Mouse (Mus musculus) liver, adult 2 months (tissue): ENCODE measurements around the gene Arid3c. TPM values are rescaled to one million over a fixed set of nuclear protein-coding genes. Genes with fewer than 3 reads are reported as not detected.
"Not testable (repeated sequence)": the region's sequence is repeated elsewhere in the genome, so short reads cannot be mapped to it uniquely, and the experiment has no call there.

ENCODE experiments used
- DNase-seq: peaks from one replicate; pipeline ENCODE4 v3.0.0-alpha.2; 2011; ENCODE audit warnings: low read depth, low spot score; ENCODE audit errors: extremely low read depth
- H3K27ac ChIP-seq: fragments of 200-500 bp; replicated peaks from 2 replicates; pipeline ENCODE4 v1.5.1; 2012; ENCODE audit warnings: low read depth, mild to moderate bottlenecking, control low read depth, inconsistent platforms, low read length; ENCODE audit not compliant: insufficient read depth
- H3K27me3 ChIP-seq: fragments of 200-500 bp; 2 replicates; pipeline ENCODE4 v1.6.1; 2012; ENCODE audit warnings: mild to moderate bottlenecking, moderate library complexity, low read length, inconsistent platforms; ENCODE audit not compliant: control insufficient read depth, insufficient read depth
- H3K36me3 ChIP-seq: fragments of 200-500 bp; 2 replicates; pipeline ENCODE4 v1.6.1; 2012; ENCODE audit warnings: low read length, inconsistent platforms; ENCODE audit not compliant: control insufficient read depth, insufficient read depth
- H3K4me1 ChIP-seq: fragments of 200-500 bp; 2 replicates; pipeline ENCODE4 v1.6.1; 2011; ENCODE audit warnings: low read length; ENCODE audit not compliant: control insufficient read depth, insufficient read depth
- H3K4me3 ChIP-seq: fragments of 200-500 bp; 2 replicates; pipeline ENCODE4 v1.5.1; 2011; ENCODE audit warnings: low read depth, mild to moderate bottlenecking, control low read depth, low read length, moderate library complexity; ENCODE audit not compliant: insufficient read depth
- H3K79me2 ChIP-seq: fragments of 200-500 bp; 2 replicates; pipeline ENCODE4 v1.6.1; 2012; ENCODE audit warnings: inconsistent platforms, mild to moderate bottlenecking, low read length, moderate library complexity; ENCODE audit not compliant: control insufficient read depth, insufficient read depth
- H3K9ac ChIP-seq: fragments of 200-500 bp; 2 replicates; pipeline ENCODE4 v1.6.1; 2012; ENCODE audit warnings: low read depth, mild to moderate bottlenecking, control low read depth, inconsistent platforms, low read length
- CTCF ChIP-seq: fragments of 200-500 bp; IDR thresholded peaks from 2 replicates; pipeline ENCODE4 v1.5.1; 2011; ENCODE audit warnings: low read depth, low read length, control low read depth
- WGBS: fragments of 180-500 bp; shearing (Covaris S2); methylation state at CpG from one replicate; pipeline ENCODE4 v1.1.7; 2018; 5-methylcytosine and 5-hydroxymethylcytosine counted together
- polyA plus RNA-seq: library from polyadenylated mRNA; depleted of rRNA; stranded (reverse); fragments of >200 nt; gene quantifications from 2 replicates; pipeline ENCODE4 v1.2.3, GENCODE M21; 2012
- total RNA-seq: library from RNA; depleted of rRNA; stranded (reverse); fragments of >200 nt; gene quantifications from 2 replicates; pipeline ENCODE4 v1.2.3, GENCODE M21; 2014

The Arid3c gene
- total and polyA plus RNA-seq, 2 experiments, result not detected

- WGBS, result 13% methylated on average over 36 of the region's 40 CpGs
- TF ChIP-seq CTCF, result peak; percentile 81
- H3K27ac ChIP-seq, DNase-seq, H3K27me3 ChIP-seq, H3K36me3 ChIP-seq, H3K9ac ChIP-seq, H3K4me1 ChIP-seq, H3K79me2 ChIP-seq: not testable (repeated sequence)
- peak within 1 kb of the TSS; percentile 33; the same call in 1 of the 2 replicates for H3K4me3 ChIP-seq
Observed at GRCm38 (mm10) chr4:41696930-41697841, 33.8 kb downstream of the Arid3c start, which contains the start of gene Cntfr. Gene Cntfr, minus strand, starts transcription at chr4:41697089.

- H3K79me2 ChIP-seq, H3K4me3 ChIP-seq, H3K36me3 ChIP-seq, H3K4me1 ChIP-seq, H3K27ac ChIP-seq, DNase-seq, H3K27me3 ChIP-seq, H3K9ac ChIP-seq: not testable (repeated sequence)
- WGBS, result 6% methylated on average over 15 of the region's 15 CpGs
Observed at GRCm38 (mm10) chr4:41696452-41696851, 34.5 kb downstream of the Arid3c start.

GRCm38 (mm10) chr4:41695800-41696199 is 35.1 kb downstream of the Arid3c start:
- not testable (repeated sequence) for H3K4me3 ChIP-seq

GRCm38 (mm10) chr4:41693511-41693910 is 37.4 kb downstream of the Arid3c start:
- not testable (repeated sequence) for H3K9ac ChIP-seq, H3K4me1 ChIP-seq, H3K79me2 ChIP-seq, H3K36me3 ChIP-seq, H3K27me3 ChIP-seq, H3K27ac ChIP-seq, DNase-seq, H3K4me3 ChIP-seq
- WGBS, result 29% methylated on average over 4 of the region's 4 CpGs

More at GRCm38 (mm10) chr4:41695800-41696199, 35.1 kb downstream of the Arid3c start:
- WGBS, result 12% methylated on average over 21 of the region's 38 CpGs
- not testable (repeated sequence) for H3K27ac ChIP-seq, H3K9ac ChIP-seq, H3K4me1 ChIP-seq, DNase-seq, H3K27me3 ChIP-seq, H3K79me2 ChIP-seq, H3K36me3 ChIP-seq

GRCm38 (mm10) chr4:41690014-41690413 is 40.9 kb downstream of the Arid3c start:
- DNase-seq, H3K4me1 ChIP-seq, H3K27me3 ChIP-seq, H3K4me3 ChIP-seq, H3K9ac ChIP-seq, H3K79me2 ChIP-seq, H3K27ac ChIP-seq, H3K36me3 ChIP-seq: not testable (repeated sequence)
- WGBS, result no CpG with 5 or more reads among the region's 4 CpGs

GRCm38 (mm10) chr4:41688562-41688961 is 42.4 kb downstream of the Arid3c start:
- not testable (repeated sequence) for DNase-seq, H3K27me3 ChIP-seq, H3K27ac ChIP-seq, H3K4me3 ChIP-seq, H3K79me2 ChIP-seq, H3K4me1 ChIP-seq, H3K9ac ChIP-seq, H3K36me3 ChIP-seq
- WGBS, result 84% methylated on average over 1 of the region's 1 CpGs

- not testable (repeated sequence) for H3K27me3 ChIP-seq, H3K36me3 ChIP-seq
- WGBS, result 76% methylated on average over 10 of the region's 10 CpGs
Observed at GRCm38 (mm10) chr4:41685882-41686492, 45.0 kb downstream of the Arid3c start.

GRCm38 (mm10) chr4:41684931-41685453 is 46.0 kb downstream of the Arid3c start:
- not testable (repeated sequence) for H3K36me3 ChIP-seq, H3K4me1 ChIP-seq, H3K27ac ChIP-seq, H3K4me3 ChIP-seq, H3K9ac ChIP-seq, H3K27me3 ChIP-seq, H3K79me2 ChIP-seq, DNase-seq
- 13% methylated on average over 14 of the region's 14 CpGs for WGBS

More at GRCm38 (mm10) chr4:41685882-41686492, 45.0 kb downstream of the Arid3c start:
- not testable (repeated sequence) for H3K9ac ChIP-seq, DNase-seq, H3K4me3 ChIP-seq, H3K79me2 ChIP-seq, H3K4me1 ChIP-seq, H3K27ac ChIP-seq
